Mouse (Mus musculus): ENCODE results near the gene Zfp772. TPM values are rescaled to one million over a fixed set of nuclear protein-coding genes. Genes with fewer than 3 reads are reported as not detected.
"Not testable (repeated sequence)": the region's sequence is repeated elsewhere in the genome, so short reads cannot be mapped to it uniquely, and the experiment has no call there.

The Zfp772 gene
- polyA plus RNA-seq (2014; fragmentation: Nextera tagmentation; extraction: Ambion mirVana), result 10.1 and 11.1 TPM in 2 replicates

- ATAC-seq (ENCODE audit: low read depth), result peak; percentile 41; the same call in 1 of the 2 replicates
- H3K4me2 ChIP-seq (ENCODE audit: low read depth, low read length), result peak within 1 kb of the TSS; percentile 53
- H3K36me3 ChIP-seq (ENCODE audit: control insufficient read depth, insufficient read depth, low read length); H3K27ac ChIP-seq (ENCODE audit: low read depth, low read length); H3K9ac ChIP-seq (replicated peaks; ENCODE audit: low read depth, low read length); H3K27me3 ChIP-seq (ENCODE audit: control insufficient read depth, insufficient read depth, low read length); H3K4me1 ChIP-seq (ENCODE audit: control insufficient read depth, insufficient read depth, low read length); H3K9me3 ChIP-seq (ENCODE audit: control insufficient read depth, low read length): not testable (repeated sequence)
- under 1% methylated on average over 24 of the region's 24 CpGs for WGBS
- peak within 1 kb of the TSS; percentile 36 for H3K4me3 ChIP-seq (ENCODE audit: low read depth, low read length)
These were observed at the start of gene Zfp772 for GRCm38 (mm10) chr7:7209313-7210151. Gene Zfp772 (minus strand): TSS chr7:7209998.

- H3K9me3 ChIP-seq (ENCODE audit: control insufficient read depth, low read length); H3K27ac ChIP-seq (ENCODE audit: low read depth, low read length); H3K27me3 ChIP-seq (ENCODE audit: control insufficient read depth, insufficient read depth, low read length); H3K4me2 ChIP-seq (ENCODE audit: low read depth, low read length); H3K36me3 ChIP-seq (ENCODE audit: control insufficient read depth, insufficient read depth, low read length); H3K9ac ChIP-seq (replicated peaks; ENCODE audit: low read depth, low read length); H3K4me1 ChIP-seq (ENCODE audit: control insufficient read depth, insufficient read depth, low read length); ATAC-seq (ENCODE audit: low read depth); H3K4me3 ChIP-seq (ENCODE audit: low read depth, low read length): not testable (repeated sequence)
- no CpG with 5 or more reads among the region's 1 CpGs for WGBS
These were observed 37.4 kb upstream of the Zfp772 start, which contains the start of gene Vmn2r29 for GRCm38 (mm10) chr7:7247228-7247627. Gene Vmn2r29 (minus strand): TSS chr7:7247328.

- ATAC-seq (ENCODE audit: low read depth), result peak; percentile 97
- H3K27ac ChIP-seq (ENCODE audit: low read depth, low read length), result no peak overlapping the region
- no peaks in the 10 kb centered on the region; the same call in 1 of the 2 replicates for H3K36me3 ChIP-seq (ENCODE audit: control insufficient read depth, insufficient read depth, low read length)
- no peaks in the 10 kb centered on the region for H3K4me1 ChIP-seq (ENCODE audit: control insufficient read depth, insufficient read depth, low read length)
- 10% methylated on average over 18 of the region's 18 CpGs for WGBS
- peak overlapping the region; percentile 48 for H3K4me3 ChIP-seq (ENCODE audit: low read depth, low read length)
- H3K27me3 ChIP-seq (ENCODE audit: control insufficient read depth, insufficient read depth, low read length), result no peaks in the 10 kb centered on the region
- peak overlapping the region; percentile 8; the same call in 1 of the 2 replicates for H3K9ac ChIP-seq (replicated peaks; ENCODE audit: low read depth, low read length)
- no peaks in the 10 kb centered on the region for H3K9me3 ChIP-seq (ENCODE audit: control insufficient read depth, low read length)
- H3K4me2 ChIP-seq (ENCODE audit: low read depth, low read length), result peak overlapping the region; percentile 31
These were observed 21.4 kb downstream of the Zfp772 start for GRCm38 (mm10) chr7:7188191-7188942.

GRCm38 (mm10) chr7:7187417-7188190 is 22.2 kb downstream of the Zfp772 start:
- WGBS, result 39% methylated on average over 13 of the region's 13 CpGs
- peak; percentile 69 for ATAC-seq (ENCODE audit: low read depth)
- no peak overlapping the region for H3K27ac ChIP-seq (ENCODE audit: low read depth, low read length)
- peak overlapping the region; percentile 31; the same call in 1 of the 2 replicates for H3K4me2 ChIP-seq (ENCODE audit: low read depth, low read length)
- no peaks in the 10 kb centered on the region for H3K9me3 ChIP-seq (ENCODE audit: control insufficient read depth, low read length)
- no peaks in the 10 kb centered on the region for H3K27me3 ChIP-seq (ENCODE audit: control insufficient read depth, insufficient read depth, low read length)
- peak overlapping the region; percentile 48 for H3K4me3 ChIP-seq (ENCODE audit: low read depth, low read length)
- H3K36me3 ChIP-seq (ENCODE audit: control insufficient read depth, insufficient read depth, low read length), result peaks cover 4% of the 10 kb centered on the region; the same call in 1 of the 2 replicates
- H3K4me1 ChIP-seq (ENCODE audit: control insufficient read depth, insufficient read depth, low read length), result no peaks in the 10 kb centered on the region
- peak overlapping the region; percentile 8; the same call in 1 of the 2 replicates for H3K9ac ChIP-seq (replicated peaks; ENCODE audit: low read depth, low read length)

GRCm38 (mm10) chr7:7185897-7186296 is 23.9 kb downstream of the Zfp772 start:
- no peak overlapping the region for H3K9ac ChIP-seq (replicated peaks; ENCODE audit: low read depth, low read length)
- 91% methylated on average over 1 of the region's 1 CpGs for WGBS
- H3K4me2 ChIP-seq (ENCODE audit: low read depth, low read length), result no peak overlapping the region
- H3K4me1 ChIP-seq (ENCODE audit: control insufficient read depth, insufficient read depth, low read length), result no peaks in the 10 kb centered on the region
- no peak overlapping the region for H3K27ac ChIP-seq (ENCODE audit: low read depth, low read length)
- ATAC-seq (ENCODE audit: low read depth), result no peak
- peaks cover 15% of the 10 kb centered on the region for H3K36me3 ChIP-seq (ENCODE audit: control insufficient read depth, insufficient read depth, low read length)
- H3K9me3 ChIP-seq (ENCODE audit: control insufficient read depth, low read length), result no peaks in the 10 kb centered on the region
- H3K4me3 ChIP-seq (ENCODE audit: low read depth, low read length), result no peak overlapping the region
- H3K27me3 ChIP-seq (ENCODE audit: control insufficient read depth, insufficient read depth, low read length), result no peaks in the 10 kb centered on the region

- peak within 1 kb of the TSS; percentile 60 for H3K27ac ChIP-seq (ENCODE audit: low read depth, low read length)
- peak; percentile 98 for ATAC-seq (ENCODE audit: low read depth)
- H3K4me3 ChIP-seq (ENCODE audit: low read depth, low read length), result peak within 1 kb of the TSS; percentile 65
- WGBS, result 2% methylated on average over 26 of the region's 26 CpGs
- H3K4me2 ChIP-seq (ENCODE audit: low read depth, low read length), result peak within 1 kb of the TSS; percentile 63
- H3K9ac ChIP-seq (replicated peaks; ENCODE audit: low read depth, low read length), result peak within 1 kb of the TSS; percentile 65
- H3K36me3 ChIP-seq (ENCODE audit: control insufficient read depth, insufficient read depth, low read length), result peaks cover 11% of the 10 kb centered on the region
- H3K4me1 ChIP-seq (ENCODE audit: control insufficient read depth, insufficient read depth, low read length), result 0 out of 2 replicates have a peak, but pooled peaks cover 7% of the 10 kb centered on the region
- H3K27me3 ChIP-seq (ENCODE audit: control insufficient read depth, insufficient read depth, low read length), result no peaks in the 10 kb centered on the region
- no peaks in the 10 kb centered on the region for H3K9me3 ChIP-seq (ENCODE audit: control insufficient read depth, low read length)
These were observed 38.3 kb downstream of the Zfp772 start, which contains the start of gene Zfp418 for GRCm38 (mm10) chr7:7171227-7172147. Gene Zfp418 (plus strand): TSS chr7:7171330.
